Mouse (Mus musculus): ENCODE measurements around the gene Adad1.

Gene Adad1

DNA sequence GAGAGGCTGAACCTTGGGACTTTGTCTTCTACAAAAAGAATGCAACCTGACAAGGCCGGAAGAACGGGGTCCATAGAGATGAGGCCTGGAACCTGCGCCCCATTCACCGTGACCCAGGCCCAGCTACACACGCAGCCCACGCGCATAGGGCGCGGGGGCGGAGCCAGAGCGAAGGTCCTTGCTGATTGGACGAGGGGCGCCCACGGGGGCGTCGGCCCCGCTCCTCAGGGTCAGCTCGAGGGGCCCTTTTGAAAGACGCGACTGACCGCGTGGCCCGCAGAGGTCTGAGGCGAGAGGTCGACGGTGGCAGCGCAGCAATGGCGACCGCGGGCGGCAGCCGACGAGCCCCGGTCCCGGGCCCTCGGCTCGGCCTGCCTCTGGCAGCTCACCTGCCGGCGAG, at the start of gene Adad1:
Gene Adad1, plus strand, starts transcription at position 122 of the 400 bp plus-strand sequence.
- DNase-seq = no peak

DNA sequence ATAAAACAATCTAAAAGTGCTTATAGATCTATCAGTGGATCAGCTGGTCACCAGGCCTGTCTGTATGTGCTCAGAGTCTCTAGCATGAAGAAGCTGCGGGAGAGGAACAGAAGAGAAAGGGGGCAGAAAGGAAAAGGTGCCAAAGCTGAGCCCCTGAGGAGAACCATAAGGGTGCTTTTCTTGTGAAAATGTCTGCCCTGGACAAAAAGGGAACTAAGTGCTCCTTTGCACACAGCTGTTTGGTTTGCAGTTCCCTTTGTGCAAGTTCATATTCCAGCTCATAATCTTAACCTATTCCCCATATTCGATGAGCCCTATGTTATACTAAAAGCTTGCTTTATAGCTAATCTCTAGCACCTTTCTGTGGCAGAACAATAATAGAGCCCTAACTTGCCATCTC, 25.3 kb upstream of the Adad1 start:
- DNase-seq = no peak

- DNase-seq = peak; percentile 43
These were observed 23.5 kb upstream of the Adad1 start for GRCm38 (mm10) chr3:37039811-37040210.

GRCm38 (mm10) chr3:37051491-37051890, 11.8 kb upstream of the Adad1 start:
- no peak for DNase-seq

DNA sequence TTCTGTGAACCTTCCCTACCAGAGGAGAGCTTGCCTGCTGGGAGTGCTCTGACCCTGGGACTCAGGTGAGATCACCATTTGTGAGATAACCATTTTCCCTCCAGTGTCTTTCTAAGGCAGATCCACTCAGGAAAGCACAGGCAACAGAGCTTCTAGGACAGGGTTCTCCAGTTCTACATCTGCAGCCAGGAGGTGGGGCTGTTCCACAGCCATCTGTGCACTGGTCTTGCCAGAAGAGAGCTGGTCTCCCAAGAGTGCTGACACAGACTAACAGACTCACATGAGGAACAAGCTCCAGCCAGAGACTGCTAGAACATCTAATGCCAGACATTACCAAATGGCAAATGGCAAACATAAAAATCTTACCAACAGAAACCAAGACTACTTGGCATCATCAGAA, 9.9 kb downstream of the Adad1 start:
- peak; percentile 78 for DNase-seq

DNA sequence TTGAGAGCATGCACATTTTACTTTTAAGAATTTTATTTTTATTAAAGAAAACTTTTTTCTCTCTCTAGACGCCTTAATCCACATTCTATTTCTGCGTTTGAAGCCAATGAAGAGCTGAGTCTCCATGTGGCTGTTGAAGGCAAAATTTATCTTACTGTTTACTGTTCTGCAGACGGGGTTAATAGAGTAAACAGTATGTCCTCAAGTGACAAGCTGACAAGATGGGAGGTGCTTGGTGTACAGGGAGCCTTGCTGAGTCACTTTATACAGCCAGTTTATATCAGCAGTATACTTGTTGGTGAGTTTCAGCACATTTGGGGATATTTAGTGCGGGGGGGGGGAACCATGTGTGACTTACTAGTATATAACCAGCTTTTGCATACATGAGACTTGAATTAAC, 21.5 kb downstream of the Adad1 start:
- no peak for DNase-seq

- DNase-seq = no peak
These were observed 27.4 kb downstream of the Adad1 start for GRCm38 (mm10) chr3:37090721-37091120.

DNA sequence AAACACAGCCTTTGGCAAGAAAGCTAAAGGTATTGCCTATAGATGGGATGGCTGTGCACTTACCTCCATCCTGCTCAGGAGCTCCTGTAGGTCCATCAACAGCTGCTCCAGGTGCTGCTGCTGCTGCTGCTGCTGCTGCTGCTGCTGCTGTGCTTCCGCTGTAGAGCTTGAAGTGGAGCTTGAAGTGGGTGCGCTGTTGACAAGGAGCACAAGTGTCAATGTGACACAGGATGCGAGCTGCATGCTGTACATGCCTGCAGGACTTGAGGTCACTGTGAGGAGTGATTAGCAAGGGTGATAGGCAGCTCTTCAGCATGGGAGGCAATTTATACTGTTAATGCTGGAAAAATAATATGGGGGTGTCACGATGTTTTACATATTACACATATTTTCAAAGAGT, 62.3 kb downstream of the Adad1 start, which contains the start of gene Il2:
Gene Il2, minus strand, starts transcription at position 305 of the 400 bp plus-strand sequence.
- no peak for DNase-seq

DNA sequence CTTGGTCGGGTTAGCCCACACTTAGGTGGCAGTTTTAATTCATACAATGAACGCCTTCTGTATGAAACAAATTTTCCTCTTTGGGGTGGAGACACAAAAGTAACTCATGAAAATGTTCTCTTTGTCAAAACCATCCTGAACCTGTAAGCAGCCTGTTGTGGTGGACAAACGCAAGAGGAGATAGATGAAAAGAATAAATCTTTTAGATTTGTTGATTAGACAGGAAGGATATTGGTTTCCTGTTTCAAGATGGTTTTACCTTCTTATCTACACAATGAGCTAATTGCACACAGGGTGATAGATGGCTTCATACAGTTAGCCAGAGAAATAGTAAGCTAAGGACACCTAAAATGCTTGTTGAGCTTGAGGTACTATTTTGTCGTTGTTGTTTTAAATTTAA, 62.8 kb downstream of the Adad1 start:
- DNase-seq = no peak

DNA sequence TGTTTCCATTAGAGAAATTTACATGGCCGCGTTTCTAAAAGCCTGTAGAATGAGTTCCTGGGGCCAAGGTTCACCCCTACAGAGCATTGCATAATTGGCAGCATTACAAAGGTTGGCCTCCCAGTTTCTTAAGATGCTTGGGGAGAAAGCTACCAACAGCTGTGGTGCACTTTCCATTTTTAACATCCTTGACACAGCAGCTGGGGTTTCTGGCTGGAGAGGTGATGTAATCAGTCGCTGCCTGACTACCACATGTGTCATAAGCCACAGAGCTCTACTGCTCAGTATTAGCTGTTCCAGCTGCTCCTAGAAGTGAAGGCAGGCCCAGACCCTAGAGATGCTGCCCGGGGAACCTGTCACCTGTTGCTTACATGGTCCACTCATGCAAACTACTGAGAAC, 64.9 kb downstream of the Adad1 start:
- no peak for DNase-seq

DNA sequence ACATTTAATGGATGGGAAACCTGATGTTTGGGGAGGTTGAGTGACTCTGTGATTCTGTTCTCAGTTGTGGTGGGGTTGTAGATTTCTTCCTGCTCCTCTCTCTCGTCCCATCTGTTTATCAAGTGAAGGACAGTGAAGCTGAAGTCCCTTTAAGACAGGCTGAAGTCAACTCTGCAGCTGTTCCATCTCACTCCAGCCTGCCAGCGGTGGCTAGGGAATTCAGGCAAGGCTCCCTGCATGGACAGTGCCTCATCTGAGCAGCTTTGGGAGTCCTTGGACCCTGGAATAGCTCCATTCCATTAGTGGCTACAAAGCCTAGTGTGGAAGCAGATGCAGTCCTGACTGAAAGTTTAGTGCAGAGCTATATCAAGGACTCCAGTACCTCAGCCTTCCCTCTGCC, 65.7 kb downstream of the Adad1 start:
- DNase-seq = no peak

DNA sequence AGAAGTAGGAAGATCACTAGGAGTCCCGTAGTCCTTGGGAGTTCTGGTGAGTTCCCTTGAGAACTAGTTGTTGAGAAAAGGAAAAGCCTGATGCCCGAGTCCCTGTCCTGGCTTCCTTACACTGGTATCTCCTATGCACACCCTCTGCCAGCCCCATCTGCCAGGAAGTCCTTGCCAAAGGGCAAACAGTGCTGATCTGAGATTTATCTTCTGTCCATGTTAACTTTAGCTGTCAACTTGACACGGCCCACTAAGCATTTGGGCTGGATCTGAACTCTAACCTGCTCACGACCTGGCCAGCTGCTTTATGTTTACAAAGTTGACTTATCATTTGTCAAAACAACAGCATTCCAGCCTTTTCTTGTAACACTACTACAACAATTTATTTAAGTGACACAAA, 73.9 kb downstream of the Adad1 start:
- DNase-seq = peak; percentile 12

DNA sequence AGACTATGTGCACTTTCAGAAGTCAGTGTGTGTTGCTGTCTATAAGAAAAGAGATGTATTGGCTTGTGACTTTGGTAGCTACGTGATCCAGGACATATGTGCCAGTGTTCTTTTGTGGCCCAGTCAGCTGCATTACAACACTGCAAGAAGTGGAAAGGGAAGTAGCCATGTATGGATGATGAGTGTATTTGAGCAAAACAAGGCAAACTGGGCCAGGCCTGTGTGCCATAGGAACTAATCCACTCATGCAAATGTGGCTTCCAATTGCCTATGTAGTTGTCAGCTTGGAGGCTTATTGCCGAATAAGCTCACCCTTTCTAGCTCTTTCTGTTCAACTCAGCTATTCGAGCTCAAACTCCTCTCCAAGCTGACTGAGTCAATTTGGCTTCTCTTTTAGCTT, 75.9 kb downstream of the Adad1 start:
- no peak for DNase-seq

DNA sequence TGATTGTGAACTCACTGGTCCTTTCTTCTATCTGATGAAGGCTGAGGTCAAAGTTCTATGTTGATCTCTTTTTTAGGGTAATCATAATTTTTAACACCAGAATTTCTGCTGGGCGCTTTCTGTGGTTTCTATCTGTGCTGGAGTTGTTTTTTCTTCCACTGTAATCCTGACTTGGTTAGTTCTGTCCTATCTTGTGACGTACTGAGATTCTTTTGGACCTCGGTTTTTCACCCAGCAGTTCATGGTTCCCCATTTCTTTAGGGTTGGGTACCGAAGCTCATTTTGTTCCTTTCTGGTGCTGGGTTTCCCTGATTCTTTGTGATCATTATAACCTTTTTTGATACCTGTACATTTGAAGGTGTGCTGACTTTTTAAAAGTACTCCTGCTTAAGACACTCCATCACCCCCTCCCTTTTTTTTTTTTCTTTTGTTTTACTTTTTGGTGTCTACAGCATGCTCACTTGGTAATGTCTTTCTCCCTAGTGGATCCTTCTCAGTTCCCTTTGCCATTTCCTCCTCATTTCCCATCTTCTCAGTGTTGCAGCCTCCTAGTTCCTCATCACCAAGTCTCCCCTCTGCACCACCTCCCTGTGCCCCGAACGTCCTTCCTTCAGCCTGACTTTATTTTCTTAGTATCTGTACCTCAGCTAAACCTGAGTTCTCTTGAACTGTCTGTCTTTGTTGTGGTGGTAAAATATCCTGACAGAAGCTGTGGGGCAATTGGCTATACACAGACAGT, 77.0 kb downstream of the Adad1 start:
- no peak for DNase-seq

GRCm38 (mm10) chr3:37141827-37142226, 78.5 kb downstream of the Adad1 start:
- no peak for DNase-seq

GRCm38 (mm10) chr3:37144979-37145378, 81.7 kb downstream of the Adad1 start:
- no peak for DNase-seq

GRCm38 (mm10) chr3:37146406-37146805, 83.1 kb downstream of the Adad1 start:
- peak; percentile 53 for DNase-seq

DNA sequence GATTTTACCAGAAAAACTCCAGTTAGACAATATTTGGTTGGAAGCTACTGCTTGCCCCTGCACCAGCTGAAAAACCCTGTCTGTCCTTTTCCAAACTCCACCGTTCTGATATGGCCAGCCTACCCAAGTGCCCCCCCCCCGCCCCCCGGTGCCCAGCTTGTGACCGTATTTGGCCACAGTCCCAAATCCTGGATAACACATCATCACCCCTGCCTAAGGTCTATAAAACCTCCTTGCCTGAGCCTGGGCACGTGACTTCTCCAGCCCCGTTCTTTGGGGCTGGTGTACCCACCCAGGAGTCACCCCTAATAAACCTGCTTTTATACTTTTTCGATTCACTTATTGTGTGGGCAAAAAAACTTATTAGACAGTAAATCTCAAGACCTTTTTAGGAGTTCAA, 83.5 kb downstream of the Adad1 start:
- DNase-seq = no peak

DNA sequence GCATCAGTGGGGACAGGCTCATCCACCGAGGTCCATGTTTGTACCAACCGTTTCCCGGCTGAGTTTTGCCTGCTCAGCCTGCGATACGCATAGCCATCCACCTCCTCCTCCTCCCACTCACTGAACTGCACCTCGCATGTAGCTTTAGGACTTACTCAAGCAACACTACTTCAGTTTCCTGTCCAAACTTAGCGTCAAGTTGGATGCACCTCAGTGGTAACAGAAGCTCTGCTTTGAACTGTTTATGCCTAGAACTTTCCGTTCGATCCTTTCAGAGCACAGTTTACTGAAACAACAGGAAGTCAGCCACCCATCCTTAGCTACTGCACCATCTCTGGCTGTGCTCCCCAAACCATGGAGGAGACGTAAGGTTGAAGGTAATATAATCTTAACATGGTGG, 88.9 kb downstream of the Adad1 start:
- no peak for DNase-seq

GRCm38 (mm10) chr3:37153004-37153403, 89.7 kb downstream of the Adad1 start:
- DNase-seq = no peak

GRCm38 (mm10) chr3:37154396-37154795, 91.1 kb downstream of the Adad1 start:
- no peak for DNase-seq

GRCm38 (mm10) chr3:37157082-37157481, 93.8 kb downstream of the Adad1 start:
- no peak for DNase-seq

- DNase-seq = peak; percentile 46
These were observed 94.9 kb downstream of the Adad1 start for GRCm38 (mm10) chr3:37158246-37158645.

- no peak for DNase-seq
These were observed 97.8 kb downstream of the Adad1 start for GRCm38 (mm10) chr3:37161096-37161495.

DNA sequence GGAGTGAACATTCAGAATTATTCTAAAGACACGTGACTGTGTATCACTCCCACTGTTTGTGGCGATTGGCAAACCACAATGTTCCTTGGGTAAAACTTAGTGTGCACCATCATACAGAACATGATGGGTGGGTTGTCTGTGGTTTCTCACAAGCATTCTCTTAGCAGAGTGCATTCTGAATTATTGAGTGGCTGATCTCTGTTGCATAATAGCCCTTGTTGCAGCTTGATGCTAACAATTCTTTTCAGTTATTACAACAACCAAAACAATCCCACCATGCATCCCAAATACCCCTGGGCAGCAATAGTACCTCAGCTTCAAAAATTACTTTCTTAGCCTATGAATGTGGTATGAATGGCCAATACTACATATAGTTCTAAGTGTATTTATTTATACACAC, 106.0 kb downstream of the Adad1 start:
- DNase-seq = no peak
